Mouse (Mus musculus): Measurements from ENCODE around the gene Gatc.

- TF ChIP-seq CTCF (IDR thresholded peaks at IDR 0.05; ENCODE audit: insufficient read depth, low read length) = no peak
- TF ChIP-seq POLR2A (IDR thresholded peaks at IDR 0.05; ENCODE audit: borderline replicate concordance, extremely low read depth, low read depth, low read length) = no peak
Measured at GRCm38 (mm10) chr5:115374204-115374820, 33.3 kb upstream of the Gatc start.
